Mouse (Mus musculus) G1E (cell line): ENCODE measurements at regions not wholly inside any gene's neighbourhood (a gene's known extent, or its start where the extent isn't known, plus 50 kb on each side); places are given as distances from the start of the nearest gene placed in this dataset.

Experiments used
- CTCF ChIP-seq: IDR thresholded peaks from 2 replicates; pipeline ENCODE4 v1.5.1; 2012; ENCODE audit warnings: low read depth, low read length, inconsistent platforms, mixed read lengths
- GATA1 ChIP-seq: IDR thresholded peaks from 2 replicates; pipeline ENCODE4 v1.6.1; 2012; ENCODE audit warnings: borderline replicate concordance, low read length, inconsistent platforms, mixed read lengths
- GATA2 ChIP-seq: IDR thresholded peaks from 2 replicates; pipeline ENCODE4 v1.6.1; 2012; ENCODE audit warnings: low read depth, low read length, inconsistent platforms, borderline replicate concordance
- POLR2AphosphoS5 ChIP-seq: IDR thresholded peaks from 2 replicates; pipeline ENCODE4 v1.6.1; 2012; ENCODE audit warnings: low read depth, low read length, inconsistent platforms; ENCODE audit not compliant: insufficient replicate concordance
- TAL1 ChIP-seq: conservative IDR thresholded peaks from 2 replicates; pipeline ENCODE4 v1.6.1; 2012; ENCODE audit warnings: low read depth, low read length, inconsistent platforms, mixed read lengths

- no peak for TF ChIP-seq CTCF
- TF ChIP-seq POLR2AphosphoS5: no peak
- TF ChIP-seq GATA1: no peak
- TF ChIP-seq TAL1: no peak
- no peak for TF ChIP-seq GATA2
These were observed 123.1 kb downstream of the Pabpc4l start for GRCm38 (mm10) chr3:46324925-46325324.
